Mouse (Mus musculus) left cerebral cortex, adult 18-20 months (tissue): ENCODE results near the gene Pi16. TPM values are rescaled to one million over a fixed set of nuclear protein-coding genes. Genes with fewer than 3 reads are reported as not detected.

Source experiments
- DNase-seq, 2 experiments: peaks; one replicate each; pipeline ENCODE4 v3.0.0; 2021 to 2022; ENCODE audit warnings: low spot score in 2 of 2, mixed read lengths in 1 of 2
- total RNA-seq, 2 experiments: library from RNA; stranded (reverse); gene quantifications; 2 replicates each; pipeline ENCODE4 v1.2.3; 2021

Gene Pi16
- total RNA-seq, 2 experiments from 2014 or later = 1.4 to 2.0 TPM

- no peak for DNase-seq
Measured at GRCm38 (mm10) chr17:29303856-29304255, 13.6 kb upstream of the Pi16 start.

- no peak for DNase-seq
Measured at GRCm38 (mm10) chr17:29304376-29305057, 13.0 kb upstream of the Pi16 start.

- DNase-seq = no peak
Measured at GRCm38 (mm10) chr17:29305058-29305806, 12.2 kb upstream of the Pi16 start.

GRCm38 (mm10) chr17:29305871-29306270 is 11.6 kb upstream of the Pi16 start:
- DNase-seq = no peak

DNA sequence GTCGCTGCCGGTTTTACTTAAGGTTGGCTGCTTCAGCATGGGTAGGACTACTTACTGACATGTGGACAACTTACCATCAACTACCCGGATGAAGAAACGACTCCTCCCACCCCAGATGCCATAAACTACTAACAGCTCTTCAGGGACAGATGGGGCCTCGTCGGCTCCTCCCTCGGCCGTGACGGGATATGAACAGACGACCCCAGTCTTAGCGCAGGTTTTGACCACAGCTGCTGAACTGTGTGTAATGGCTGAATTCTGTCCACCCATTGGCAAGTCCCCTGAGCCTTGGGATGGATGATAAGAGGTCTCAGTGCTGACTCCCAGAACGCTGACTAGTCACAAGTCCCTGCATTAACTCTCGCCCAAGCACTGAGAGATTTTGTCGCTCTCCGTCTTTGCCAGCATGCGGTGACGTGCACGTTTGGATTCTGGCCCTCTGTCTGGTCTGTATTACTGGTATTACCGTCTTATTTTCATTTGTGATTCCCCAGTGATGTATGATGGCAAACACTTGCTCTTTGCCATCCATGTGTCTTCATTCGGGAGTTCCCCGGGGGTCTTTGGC is 7.3 kb upstream of the Pi16 start:
- no peak for DNase-seq

DNA sequence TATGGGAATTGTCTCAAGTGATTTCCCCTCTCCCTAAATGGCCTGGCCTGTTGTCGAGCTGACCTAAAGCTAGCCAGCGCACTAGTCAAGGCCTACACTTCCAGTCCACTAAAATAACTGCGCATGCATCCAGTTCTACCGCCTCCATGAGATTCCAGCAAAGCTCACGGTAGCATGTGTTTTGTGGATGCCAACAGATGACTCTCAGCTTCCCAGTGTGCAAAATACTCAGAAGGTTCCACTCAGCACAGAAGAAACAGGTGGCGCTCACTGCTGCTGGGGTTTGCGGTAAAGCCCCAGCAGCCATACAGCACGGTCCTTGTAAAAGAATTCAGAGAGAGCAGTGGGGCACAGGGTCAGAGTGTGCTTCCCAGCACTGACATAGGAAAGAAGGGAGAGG is 5.9 kb upstream of the Pi16 start:
- DNase-seq = no peak

- no peak for DNase-seq
Measured at GRCm38 (mm10) chr17:29312082-29312481, 5.4 kb upstream of the Pi16 start.

GRCm38 (mm10) chr17:29313300-29313699 is 4.2 kb upstream of the Pi16 start:
- DNase-seq = no peak

DNA sequence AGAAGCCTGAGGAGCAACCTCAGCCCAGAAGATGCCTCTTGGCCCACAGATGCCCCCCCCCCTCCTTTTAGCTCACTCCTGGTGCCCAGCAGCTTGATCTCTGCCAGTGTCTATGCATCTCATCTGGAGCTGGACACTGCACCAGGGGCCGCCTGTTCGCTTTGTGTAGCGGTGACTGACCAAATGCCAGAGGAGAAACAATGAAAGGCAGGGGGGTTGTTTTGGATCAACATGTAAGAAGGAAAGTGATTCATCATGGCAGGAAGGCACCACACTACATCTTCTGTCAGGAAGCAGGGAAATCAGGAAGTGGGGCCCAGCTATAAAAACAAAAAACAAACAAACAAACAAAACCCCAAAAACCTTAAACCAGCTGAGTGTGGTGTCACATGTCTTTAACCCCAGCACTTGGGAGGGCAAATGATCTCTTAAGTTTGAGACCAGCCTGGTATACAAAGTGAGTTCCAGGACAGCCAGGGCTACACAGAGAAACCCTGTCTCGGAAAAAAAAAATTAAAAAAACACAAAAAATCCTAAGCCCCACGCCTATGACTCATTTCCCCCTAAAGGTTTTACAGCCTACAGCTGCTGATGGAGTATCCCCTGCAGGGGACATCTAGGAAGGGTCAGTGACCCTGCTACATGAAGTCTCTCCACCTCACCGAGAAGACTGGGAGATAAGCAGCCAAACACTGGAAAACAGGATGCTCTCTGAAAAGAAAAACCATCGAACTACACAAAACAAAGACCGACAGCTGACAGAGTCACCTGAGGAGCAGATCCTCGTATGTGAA is 1.6 kb upstream of the Pi16 start:
- DNase-seq = no peak

DNA sequence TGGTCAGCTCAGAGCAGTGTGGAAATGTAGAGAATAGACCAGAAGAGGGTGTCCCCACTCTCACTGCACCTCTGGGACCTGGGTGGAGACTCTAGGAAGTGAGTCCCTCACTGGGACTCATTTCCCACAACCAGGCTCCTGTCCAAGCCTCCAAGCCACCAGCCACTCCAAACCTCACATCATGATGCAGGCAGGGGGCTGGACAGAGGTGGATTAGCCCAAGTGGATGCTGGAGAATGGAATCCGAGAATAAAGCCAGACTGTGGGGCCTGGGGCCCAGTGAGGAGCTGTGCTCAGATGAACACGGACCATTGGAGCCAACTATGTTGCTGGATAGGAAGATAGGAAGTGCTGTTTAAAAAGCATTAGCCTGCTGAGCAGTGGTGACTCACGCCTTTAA is 589 bp upstream of the Pi16 start:
- DNase-seq = no peak

GRCm38 (mm10) chr17:29318731-29319250 is 1.3 kb downstream of the Pi16 start:
- DNase-seq = no peak

GRCm38 (mm10) chr17:29319476-29319875 is 2.0 kb downstream of the Pi16 start:
- no peak for DNase-seq

DNA sequence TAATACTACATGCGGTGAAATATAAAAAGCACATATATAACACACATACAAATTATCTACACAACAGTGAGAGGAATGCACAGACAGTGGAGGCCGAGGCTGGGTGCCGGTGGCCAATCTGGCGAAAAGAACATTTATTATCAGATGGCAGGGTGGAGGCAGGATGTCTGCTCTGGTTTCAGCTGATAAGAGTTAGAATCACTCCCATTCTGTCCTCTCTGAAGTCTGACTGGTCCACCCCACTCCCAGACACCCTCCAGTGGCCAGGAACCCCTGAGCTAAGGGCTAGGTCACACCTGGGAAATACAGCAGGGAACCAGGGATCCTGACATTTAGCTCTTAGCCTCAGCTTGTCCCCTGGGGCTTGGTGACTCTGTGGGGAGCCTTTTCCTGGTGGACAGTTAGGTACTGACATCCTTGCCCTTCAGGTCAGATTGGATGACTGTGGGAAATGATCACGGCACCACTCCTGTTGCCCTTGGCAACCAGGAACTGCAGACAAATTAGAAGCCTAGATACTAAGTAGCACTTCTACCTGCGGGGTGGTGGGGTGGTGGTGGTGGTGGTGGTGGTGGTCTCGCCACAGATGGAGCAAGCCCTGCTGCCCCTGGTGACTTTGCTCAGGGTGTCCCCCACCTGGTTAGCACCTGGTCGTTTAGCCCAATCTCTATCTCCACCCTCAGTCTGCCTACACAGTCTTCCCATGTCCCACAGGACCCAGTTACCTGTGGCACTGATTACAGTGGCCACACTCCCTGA is 2.6 kb downstream of the Pi16 start:
- DNase-seq = no peak

- no peak for DNase-seq
Measured at GRCm38 (mm10) chr17:29321765-29322602, 4.5 kb downstream of the Pi16 start.

DNA sequence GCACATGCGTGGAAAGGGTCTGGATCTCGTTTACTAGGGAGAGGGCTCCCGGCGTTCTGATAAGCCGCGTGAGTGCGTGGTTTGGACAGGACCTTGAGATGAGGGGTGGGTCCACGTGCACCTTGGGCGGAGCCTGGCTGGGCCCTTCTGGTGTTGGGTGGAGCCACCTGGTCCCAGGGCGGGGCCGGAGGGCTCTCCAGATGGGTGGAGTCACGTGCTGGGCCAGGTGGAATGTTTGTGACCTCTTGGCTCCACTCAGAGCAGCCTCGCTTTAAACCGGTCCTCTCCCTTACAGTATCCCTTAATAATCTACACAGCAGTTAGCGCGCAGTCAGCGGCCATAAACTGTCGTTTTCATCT is 5.1 kb downstream of the Pi16 start:
- DNase-seq = no peak

DNA sequence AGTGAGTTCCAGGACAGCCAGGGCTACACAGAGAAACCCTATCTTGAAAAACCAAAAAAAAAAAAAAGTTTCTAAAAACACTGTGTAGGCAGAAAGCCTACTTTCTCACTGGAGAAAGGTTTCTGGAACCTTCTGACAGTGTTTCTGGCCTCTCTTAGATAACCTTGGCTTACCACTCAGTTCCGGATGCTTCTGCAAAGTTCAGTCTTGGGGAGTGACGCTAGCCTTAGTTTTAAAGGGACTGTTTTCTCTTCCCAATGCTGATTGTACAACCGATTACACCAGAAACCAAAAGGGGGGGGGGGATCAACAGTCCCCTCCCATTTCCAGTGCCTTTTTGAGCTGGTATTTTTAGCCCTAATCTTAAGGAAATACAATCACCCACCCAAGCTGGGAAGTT is 6.1 kb downstream of the Pi16 start:
- no peak for DNase-seq

DNA sequence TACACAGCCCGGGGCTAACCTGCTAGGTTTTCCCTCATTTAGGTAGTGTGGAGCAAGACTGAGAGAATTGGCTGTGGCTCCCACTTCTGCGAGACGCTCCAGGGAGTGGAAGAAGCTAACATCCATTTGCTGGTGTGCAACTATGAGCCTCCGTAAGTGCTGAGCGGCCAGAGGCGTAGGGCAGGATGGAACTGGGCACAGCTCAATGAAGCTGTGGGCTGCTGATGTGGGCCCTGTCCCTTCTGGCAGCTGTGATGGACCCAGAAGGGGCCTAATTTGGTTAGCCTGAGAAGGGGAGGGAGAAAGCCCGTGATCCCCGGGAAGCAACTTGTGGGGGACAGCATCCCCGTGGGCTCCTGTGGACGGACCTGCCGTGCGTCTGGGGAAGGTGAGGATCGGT is 8.4 kb downstream of the Pi16 start:
- no peak for DNase-seq

DNA sequence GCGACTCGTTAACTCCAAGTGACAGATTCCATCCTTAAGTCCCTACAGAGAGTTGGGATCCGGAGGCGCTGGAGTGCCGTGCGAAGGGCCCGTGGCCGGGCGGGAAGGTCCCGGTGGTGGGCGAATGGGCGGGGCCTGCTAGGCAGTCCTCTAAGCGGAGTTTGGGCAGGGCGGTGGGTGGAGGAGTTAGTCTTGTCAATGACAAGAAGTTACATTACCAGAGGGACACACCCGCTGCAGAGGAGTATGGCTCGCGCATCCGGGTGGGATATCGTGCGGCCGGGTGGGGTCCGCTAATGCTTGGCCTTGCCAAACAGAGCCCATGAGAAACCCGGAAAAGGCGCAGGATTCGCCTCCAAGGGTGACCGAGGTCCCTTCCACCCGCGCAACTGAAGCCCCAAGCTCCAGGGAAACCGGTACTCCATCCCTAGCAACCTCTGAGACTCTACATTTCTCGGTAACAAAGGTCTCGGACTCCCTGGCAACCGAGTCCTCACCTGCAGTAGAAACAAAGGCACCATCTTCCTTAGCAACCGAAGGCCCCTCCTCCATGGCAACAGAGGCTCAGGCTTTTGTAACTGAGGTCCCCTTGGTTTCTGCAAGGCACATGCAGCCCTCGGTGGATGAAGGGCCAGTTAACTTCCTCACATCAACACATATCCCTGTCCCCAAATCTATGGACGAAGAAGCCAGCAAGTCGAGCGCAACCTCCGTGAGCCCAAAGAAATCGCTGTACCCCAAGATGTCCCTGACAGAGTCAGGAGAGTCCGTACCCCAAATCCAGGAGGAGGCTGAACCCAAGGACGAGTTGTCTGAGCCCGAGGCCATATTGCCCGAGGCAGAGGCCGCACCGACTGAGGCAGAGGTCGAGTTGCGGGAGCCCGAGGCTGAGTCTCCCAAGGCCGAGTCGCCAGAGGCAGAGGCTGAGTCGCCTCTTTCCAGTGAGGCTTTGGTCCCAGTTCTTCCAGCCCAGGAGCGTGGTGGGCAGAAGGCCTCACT is 9.3 kb downstream of the Pi16 start:
- DNase-seq = no peak

DNA sequence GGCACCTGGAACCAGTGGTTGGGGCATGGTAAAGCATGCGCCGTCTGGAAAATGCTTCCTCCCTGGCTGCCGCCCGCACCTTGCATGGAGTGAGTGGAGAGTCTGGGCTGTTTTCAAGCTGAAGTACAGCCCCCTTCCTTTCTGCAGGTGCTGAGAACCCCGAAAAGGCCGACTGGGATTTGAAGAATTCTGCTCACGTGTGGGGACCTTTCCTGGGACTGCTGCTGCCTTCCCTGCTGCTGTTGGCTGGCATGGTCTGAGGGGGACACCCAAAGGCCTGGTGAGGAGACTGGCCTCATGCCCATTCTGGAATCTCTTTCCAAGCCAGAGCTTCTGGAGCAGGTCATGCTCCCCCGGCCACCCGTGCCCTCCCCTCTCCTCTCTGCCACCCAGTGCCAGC is 10.2 kb downstream of the Pi16 start:
- DNase-seq = no peak
